Mouse (Mus musculus): Measurements from ENCODE around the gene Mettl23. TPM values are rescaled to one million over a fixed set of nuclear protein-coding genes. Genes with fewer than 3 reads are reported as not detected.
"Not testable (repeated sequence)": the region's sequence is repeated elsewhere in the genome, so short reads cannot be mapped to it uniquely, and the experiment has no call there.

Gene Mettl23
- polyA plus RNA-seq, 1 experiment: 27.5 TPM

DNA sequence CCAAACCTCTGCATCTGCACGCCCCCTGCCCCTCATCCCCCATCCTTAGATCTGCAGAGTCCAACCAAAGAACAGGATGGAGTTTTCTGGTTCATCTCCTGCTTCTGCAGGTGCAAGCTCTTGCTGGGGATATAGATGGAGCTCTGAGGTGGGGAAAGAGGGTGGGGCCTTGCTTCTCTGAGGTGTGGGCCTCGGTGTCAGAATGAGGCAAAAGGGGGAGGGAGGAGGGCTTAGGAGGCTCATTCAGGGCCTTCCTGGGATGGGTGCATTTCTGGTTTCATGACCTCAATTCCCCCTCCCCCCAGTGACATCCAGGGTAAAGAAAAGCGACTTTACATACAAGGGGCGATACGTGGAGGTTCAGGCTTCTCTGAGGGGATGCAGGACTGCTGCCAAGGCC lies 44.1 kb downstream of the Mettl23 start:
- Histone ChIP-seq H3K9ac (ENCODE audit: low read depth, poor library complexity, severe bottlenecking) (no peak overlapping the region), H3K36me3 (ENCODE audit: control insufficient read depth, insufficient read depth, low read length, poor library complexity, severe bottlenecking) (no peaks in the 10 kb centered on the region), H3K4me3 (ENCODE audit: low read depth, low read length) (no peak overlapping the region), H3K9me3 (replicated peaks; ENCODE audit: control insufficient read depth, insufficient read depth, low read length, poor library complexity, severe bottlenecking) (no peaks in the 10 kb centered on the region), H3K27me3 (ENCODE audit: control insufficient read depth, insufficient read depth, low read length, poor library complexity, severe bottlenecking) (no peaks in the 10 kb centered on the region), H3K4me1 (ENCODE audit: control insufficient read depth, insufficient read depth, low read length) (peaks cover 8% of the 10 kb centered on the region), H3K27ac (ENCODE audit: insufficient read depth, low read length) (no peak overlapping the region)
- TF ChIP-seq CTCF (IDR thresholded peaks at IDR 0.05; ENCODE audit: low read depth, low read length) (no peak), EP300 (IDR thresholded peaks at IDR 0.05; ENCODE audit: insufficient read depth, low read depth, low read length) (no peak), POLR2A (IDR thresholded peaks at IDR 0.05; ENCODE audit: insufficient read depth, low read length) (no peak)

- no peaks in the 10 kb centered on the region for H3K36me3 ChIP-seq (ENCODE audit: control insufficient read depth, insufficient read depth, low read length, poor library complexity, severe bottlenecking)
- H3K4me3 ChIP-seq (ENCODE audit: low read depth, low read length): no peak overlapping the region
- H3K9me3 ChIP-seq (replicated peaks; ENCODE audit: control insufficient read depth, insufficient read depth, low read length, poor library complexity, severe bottlenecking): no peaks in the 10 kb centered on the region
- no peak overlapping the region for H3K9ac ChIP-seq (ENCODE audit: low read depth, poor library complexity, severe bottlenecking)
- H3K27ac ChIP-seq (ENCODE audit: insufficient read depth, low read length): peak overlapping the region; percentile 73
- H3K27me3 ChIP-seq (ENCODE audit: control insufficient read depth, insufficient read depth, low read length, poor library complexity, severe bottlenecking): no peaks in the 10 kb centered on the region
- TF ChIP-seq EP300 (IDR thresholded peaks at IDR 0.05; ENCODE audit: insufficient read depth, low read depth, low read length): peak; percentile 43; the same call in 1 of the 2 replicates
- no peak for TF ChIP-seq CTCF (IDR thresholded peaks at IDR 0.05; ENCODE audit: low read depth, low read length)
- peaks cover 8% of the 10 kb centered on the region for H3K4me1 ChIP-seq (ENCODE audit: control insufficient read depth, insufficient read depth, low read length)
Measured at GRCm38 (mm10) chr11:116893532-116894442, 50.7 kb downstream of the Mettl23 start.

GRCm38 (mm10) chr11:116895402-116895801 lies 52.3 kb downstream of the Mettl23 start:
- no peak overlapping the region for H3K4me3 ChIP-seq (ENCODE audit: low read depth, low read length)

DNA sequence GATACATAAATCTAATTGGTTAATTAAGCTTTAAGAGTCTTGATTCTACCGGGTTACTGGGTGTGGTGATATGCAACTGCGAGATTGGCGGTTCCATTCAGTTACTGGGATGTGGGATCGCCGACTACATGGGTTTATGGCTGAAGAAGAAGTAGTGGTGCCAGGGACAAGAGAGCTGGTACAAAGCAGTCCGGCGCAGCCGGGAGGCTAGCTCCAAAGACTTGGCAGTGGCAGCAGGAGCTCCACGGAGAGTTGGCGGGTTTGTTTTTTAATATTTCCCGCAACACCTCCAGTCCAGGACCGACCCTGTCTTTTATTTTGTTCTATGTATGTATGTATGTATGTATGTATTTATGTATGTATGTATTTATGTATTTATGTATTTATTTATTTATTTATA lies 56.2 kb downstream of the Mettl23 start:
- Histone ChIP-seq H3K4me3 (ENCODE audit: low read depth, low read length) (no peak overlapping the region), H3K4me1 (ENCODE audit: control insufficient read depth, insufficient read depth, low read length) (peaks cover 12% of the 10 kb centered on the region), H3K36me3 (ENCODE audit: control insufficient read depth, insufficient read depth, low read length, poor library complexity, severe bottlenecking) (no peaks in the 10 kb centered on the region), H3K27me3 (ENCODE audit: control insufficient read depth, insufficient read depth, low read length, poor library complexity, severe bottlenecking) (no peaks in the 10 kb centered on the region), H3K9ac (ENCODE audit: low read depth, poor library complexity, severe bottlenecking) (no peak overlapping the region), H3K27ac (ENCODE audit: insufficient read depth, low read length) (no peak overlapping the region), H3K9me3 (replicated peaks; ENCODE audit: control insufficient read depth, insufficient read depth, low read length, poor library complexity, severe bottlenecking) (no peaks in the 10 kb centered on the region)
- TF ChIP-seq POLR2A (IDR thresholded peaks at IDR 0.05; ENCODE audit: insufficient read depth, low read length): no peak
- TF ChIP-seq EP300 (IDR thresholded peaks at IDR 0.05; ENCODE audit: insufficient read depth, low read depth, low read length): no peak
- no peak for TF ChIP-seq CTCF (IDR thresholded peaks at IDR 0.05; ENCODE audit: low read depth, low read length)

More at GRCm38 (mm10) chr11:116895402-116895801, 52.3 kb downstream of the Mettl23 start:
- H3K27ac ChIP-seq (ENCODE audit: insufficient read depth, low read length): no peak overlapping the region
- no peaks in the 10 kb centered on the region for H3K27me3 ChIP-seq (ENCODE audit: control insufficient read depth, insufficient read depth, low read length, poor library complexity, severe bottlenecking)
- no peaks in the 10 kb centered on the region for H3K36me3 ChIP-seq (ENCODE audit: control insufficient read depth, insufficient read depth, low read length, poor library complexity, severe bottlenecking)
- H3K9ac ChIP-seq (ENCODE audit: low read depth, poor library complexity, severe bottlenecking): no peak overlapping the region
- no peaks in the 10 kb centered on the region for H3K9me3 ChIP-seq (replicated peaks; ENCODE audit: control insufficient read depth, insufficient read depth, low read length, poor library complexity, severe bottlenecking)
- peaks cover 6% of the 10 kb centered on the region for H3K4me1 ChIP-seq (ENCODE audit: control insufficient read depth, insufficient read depth, low read length)
- TF ChIP-seq POLR2A (IDR thresholded peaks at IDR 0.05; ENCODE audit: insufficient read depth, low read length) (no peak), EP300 (IDR thresholded peaks at IDR 0.05; ENCODE audit: insufficient read depth, low read depth, low read length) (no peak), CTCF (IDR thresholded peaks at IDR 0.05; ENCODE audit: low read depth, low read length) (no peak)

GRCm38 (mm10) chr11:116902588-116902987 lies 59.5 kb downstream of the Mettl23 start:
- peak overlapping the region; percentile 74; the same call in 1 of the 2 replicates for H3K27ac ChIP-seq (ENCODE audit: insufficient read depth, low read length)
- not testable (repeated sequence) for H3K36me3 ChIP-seq (ENCODE audit: control insufficient read depth, insufficient read depth, low read length, poor library complexity, severe bottlenecking); H3K9me3 ChIP-seq (replicated peaks; ENCODE audit: control insufficient read depth, insufficient read depth, low read length, poor library complexity, severe bottlenecking); H3K27me3 ChIP-seq (ENCODE audit: control insufficient read depth, insufficient read depth, low read length, poor library complexity, severe bottlenecking); H3K4me3 ChIP-seq (ENCODE audit: low read depth, low read length); H3K9ac ChIP-seq (ENCODE audit: low read depth, poor library complexity, severe bottlenecking)
- peaks cover 10% of the 10 kb centered on the region for H3K4me1 ChIP-seq (ENCODE audit: control insufficient read depth, insufficient read depth, low read length)

Other genes starting within 250 kb of the Mettl23 start
- 36.5 and 39.1 TPM in 2 replicates for gene Rhbdf2, start 216.3 kb upstream of the Mettl23 start, polyA plus RNA-seq (2011; ENCODE audit: insufficient read depth, insufficient read length, low read depth, missing spikeins)
- gene Prcd, start 189.7 kb upstream of the Mettl23 start, polyA plus RNA-seq (2011; ENCODE audit: insufficient read depth, insufficient read length, low read depth, missing spikeins): not detected in 2 replicates
- not detected in 2 replicates for gene Cygb, start 189.0 kb upstream of the Mettl23 start, polyA plus RNA-seq (2011; ENCODE audit: insufficient read depth, insufficient read length, low read depth, missing spikeins)
- not detected in 2 replicates for gene St6galnac1, start 67.8 kb upstream of the Mettl23 start, polyA plus RNA-seq (2011; ENCODE audit: insufficient read depth, insufficient read length, low read depth, missing spikeins)
- gene Mxra7, start 15.2 kb upstream of the Mettl23 start, polyA plus RNA-seq (2011; ENCODE audit: insufficient read depth, insufficient read length, low read depth, missing spikeins): 20.4 and 22.1 TPM in 2 replicates
- gene Jmjd6, start 171 bp downstream of the Mettl23 start, polyA plus RNA-seq (2011; ENCODE audit: insufficient read depth, insufficient read length, low read depth, missing spikeins): 45.6 and 49.0 TPM in 2 replicates
- gene Mfsd11, start 9.2 kb downstream of the Mettl23 start, polyA plus RNA-seq (2011; ENCODE audit: insufficient read depth, insufficient read length, low read depth, missing spikeins): 14.6 and 15.1 TPM in 2 replicates
- 414 and 425 TPM in 2 replicates for gene Srsf2, start 9.8 kb downstream of the Mettl23 start, polyA plus RNA-seq (2011; ENCODE audit: insufficient read depth, insufficient read length, low read depth, missing spikeins)
- gene Mgat5b, start 75.6 kb downstream of the Mettl23 start, polyA plus RNA-seq (2011; ENCODE audit: insufficient read depth, insufficient read length, low read depth, missing spikeins): 9.3 and 10.2 TPM in 2 replicates